Mouse (Mus musculus): Measurements from ENCODE around the gene Phldb1.
"Not testable (repeated sequence)": the region's sequence is repeated elsewhere in the genome, so short reads cannot be mapped to it uniquely, and the experiment has no call there.

Phldb1 gene

GRCm38 (mm10) chr9:44648881-44649281 is 86.1 kb downstream of the Phldb1 start:
- no peak for DNase-seq

- no peak for DNase-seq
These were observed 87.3 kb downstream of the Phldb1 start for GRCm38 (mm10) chr9:44647656-44648055.

GRCm38 (mm10) chr9:44647026-44647425 is 88.0 kb downstream of the Phldb1 start:
- no peak for DNase-seq

GRCm38 (mm10) chr9:44646366-44646765 is 88.6 kb downstream of the Phldb1 start:
- DNase-seq = no peak

GRCm38 (mm10) chr9:44645924-44646323 is 89.1 kb downstream of the Phldb1 start:
- no peak for DNase-seq

GRCm38 (mm10) chr9:44645481-44645880 is 89.5 kb downstream of the Phldb1 start:
- no peak for DNase-seq

GRCm38 (mm10) chr9:44644186-44644585 is 90.8 kb downstream of the Phldb1 start:
- no peak for DNase-seq

GRCm38 (mm10) chr9:44643103-44643502 is 91.9 kb downstream of the Phldb1 start:
- DNase-seq = no peak

GRCm38 (mm10) chr9:44641616-44642015 is 93.4 kb downstream of the Phldb1 start:
- DNase-seq = no peak

GRCm38 (mm10) chr9:44640646-44641357 is 94.2 kb downstream of the Phldb1 start:
- no peak for DNase-seq

GRCm38 (mm10) chr9:44640028-44640427 is 95.0 kb downstream of the Phldb1 start:
- not testable (repeated sequence) for DNase-seq

GRCm38 (mm10) chr9:44638726-44639125 is 96.3 kb downstream of the Phldb1 start:
- DNase-seq = not testable (repeated sequence)

GRCm38 (mm10) chr9:44637551-44638169 is 97.3 kb downstream of the Phldb1 start:
- DNase-seq = no peak
